Mouse (Mus musculus) spleen, adult 2 months (tissue): Measurements from ENCODE around the gene Krt4. TPM values are rescaled to one million over a fixed set of nuclear protein-coding genes. Genes with fewer than 3 reads are reported as not detected.

ENCODE experiments used
- DNase-seq, 2 experiments: peaks; one replicate each; pipeline versions ENCODE4 v3.0.0 to v3.0.0-alpha.2; 2012 to 2021; ENCODE audit warnings: low spot score in 2 of 2, low read depth in 1 of 2
- H3K27ac ChIP-seq: fragments of 200-500 bp; 2 replicates; pipeline ENCODE4 v1.5.1; 2012; ENCODE audit warnings: low read length, inconsistent platforms; ENCODE audit not compliant: insufficient read depth
- H3K27me3 ChIP-seq: fragments of 200-500 bp; 2 replicates; pipeline ENCODE4 v1.6.1; 2012; ENCODE audit warnings: mild to moderate bottlenecking, moderate library complexity, low read length, inconsistent platforms; ENCODE audit not compliant: control insufficient read depth, insufficient read depth
- H3K36me3 ChIP-seq: fragments of 200-500 bp; 2 replicates; pipeline ENCODE4 v1.6.1; 2012; ENCODE audit warnings: mild to moderate bottlenecking, low read length, inconsistent platforms; ENCODE audit not compliant: control insufficient read depth, insufficient read depth
- H3K4me1 ChIP-seq: fragments of 200-500 bp; 2 replicates; pipeline ENCODE4 v1.6.1; 2011; ENCODE audit warnings: inconsistent platforms; ENCODE audit not compliant: control insufficient read depth, insufficient read depth, insufficient read length
- H3K4me3 ChIP-seq: fragments of 200-500 bp; 2 replicates; pipeline ENCODE4 v1.5.1; 2011; ENCODE audit warnings: mild to moderate bottlenecking, inconsistent platforms; ENCODE audit not compliant: insufficient read depth, insufficient read length; ENCODE audit errors: extremely low read depth
- CTCF ChIP-seq: fragments of 200-500 bp; IDR thresholded peaks from 2 replicates; pipeline ENCODE4 v1.5.1; 2011; ENCODE audit warnings: mild to moderate bottlenecking, inconsistent platforms; ENCODE audit not compliant: insufficient read depth, insufficient read length, insufficient replicate concordance; ENCODE audit errors: extremely low read depth
- POLR2A ChIP-seq: fragments of 200-500 bp; IDR thresholded peaks from 2 replicates; pipeline ENCODE4 v1.6.1; 2011; ENCODE audit warnings: low read depth, low read length, inconsistent platforms
- WGBS: fragments of 180-500 bp; shearing (Covaris S2); methylation state at CpG from one replicate; pipeline ENCODE4 v1.1.7; 2018; 5-methylcytosine and 5-hydroxymethylcytosine counted together
- polyA plus RNA-seq: library from polyadenylated mRNA; depleted of rRNA; stranded (reverse); fragments of >200 nt; gene quantifications from 2 replicates; pipeline ENCODE4 v1.2.3, GENCODE M21; 2012

Krt4 gene
- polyA plus RNA-seq, 1 experiment, result not detected

DNA sequence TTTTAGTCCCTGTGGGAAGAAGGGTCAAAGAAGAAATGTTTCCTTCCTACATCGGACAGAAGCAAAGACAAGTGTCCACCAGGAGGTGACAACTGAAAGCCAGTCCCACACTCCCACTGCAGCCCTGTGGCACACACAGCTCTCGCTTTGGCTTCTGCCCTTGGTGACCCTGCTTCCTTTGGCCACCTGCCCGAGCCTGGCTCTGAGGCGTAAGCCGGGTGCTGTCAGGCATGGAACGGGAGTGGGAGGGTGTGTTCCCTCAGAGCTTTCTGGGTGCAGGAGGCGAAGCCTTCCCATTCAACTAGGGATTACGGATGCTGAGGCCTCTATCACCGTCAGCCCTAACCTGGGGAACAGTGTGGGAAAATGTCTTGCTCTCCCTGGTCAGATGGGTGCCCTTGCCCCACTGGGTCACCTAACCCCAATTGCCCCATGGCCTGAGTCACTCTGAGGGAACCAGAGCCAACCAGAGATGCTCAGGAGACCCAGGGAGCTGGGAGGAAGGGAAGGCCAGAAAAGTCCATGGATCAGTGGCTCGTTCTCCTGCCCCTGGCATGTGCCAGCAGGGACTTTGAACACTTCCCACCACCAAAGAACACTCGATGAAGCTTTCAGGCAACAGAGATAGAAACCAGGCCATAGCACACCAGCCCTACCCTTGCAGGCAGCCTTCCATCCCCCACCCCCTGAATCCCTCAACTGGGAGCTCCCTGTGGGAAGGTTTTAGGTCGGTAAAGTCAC, 3.0 kb upstream of the Krt4 start:
- DNase-seq, result no peak
- TF ChIP-seq POLR2A (no peak), CTCF (no peak)
- Histone ChIP-seq H3K4me3 (no peak overlapping the region), H3K27ac (no peak overlapping the region), H3K36me3 (no peaks in the 10 kb centered on the region), H3K27me3 (peaks cover 1% of the 10 kb centered on the region; the same call in 1 of the 2 replicates), H3K4me1 (no peaks in the 10 kb centered on the region)
- WGBS, result 81% methylated on average over 12 of the region's 12 CpGs

DNA sequence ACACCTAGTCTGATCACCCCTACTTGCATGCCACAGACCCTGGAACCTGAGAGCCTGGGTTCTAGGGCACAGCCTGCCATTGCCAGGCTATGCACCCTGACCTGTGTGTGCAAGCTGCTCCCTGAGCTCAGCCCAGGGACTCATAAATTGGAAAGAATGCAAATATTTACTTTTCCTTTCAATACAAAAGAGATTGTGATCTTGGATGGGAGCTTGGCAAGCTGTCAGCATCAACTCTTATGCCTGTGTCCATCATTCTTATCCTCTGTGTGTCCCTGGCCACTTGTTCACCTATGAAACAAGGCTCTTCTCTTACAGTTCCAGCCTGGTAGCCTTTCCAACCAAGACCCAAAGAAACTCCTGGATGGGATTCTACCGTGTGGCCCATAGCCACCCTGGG, 506 bp upstream of the Krt4 start:
- H3K36me3 ChIP-seq, result no peaks in the 10 kb centered on the region
- H3K4me3 ChIP-seq, result no peak overlapping the region
- no peak for TF ChIP-seq CTCF
- TF ChIP-seq POLR2A, result no peak
- 91% methylated on average over 1 of the region's 1 CpGs for WGBS
- H3K4me1 ChIP-seq, result no peaks in the 10 kb centered on the region
- H3K27ac ChIP-seq, result no peak overlapping the region
- no peak for DNase-seq
- peaks cover 1% of the 10 kb centered on the region; the same call in 1 of the 2 replicates for H3K27me3 ChIP-seq

DNA sequence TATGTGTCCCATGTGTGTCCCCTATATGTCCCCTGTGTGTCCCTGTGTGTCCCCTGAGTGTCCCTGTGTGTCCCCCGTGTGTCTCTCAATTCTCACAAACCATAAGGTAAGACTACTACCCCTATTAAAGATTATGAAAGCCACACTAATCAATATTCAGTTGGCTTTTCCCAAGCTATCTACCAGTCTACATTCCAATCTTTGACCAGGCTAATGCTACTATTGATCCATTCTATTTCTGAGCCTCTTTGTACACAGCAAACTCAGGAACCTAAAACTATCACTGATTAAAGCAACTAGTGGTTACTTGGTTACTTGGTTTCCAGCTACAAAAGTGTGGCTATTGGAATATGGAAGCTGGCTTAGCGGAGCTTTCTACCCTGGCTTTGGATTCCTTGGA, 2.2 kb downstream of the Krt4 start:
- H3K4me1 ChIP-seq, result no peaks in the 10 kb centered on the region
- no peak overlapping the region for H3K27ac ChIP-seq
- WGBS, result 88% methylated on average over 2 of the region's 2 CpGs
- no peak for TF ChIP-seq POLR2A
- no peak for TF ChIP-seq CTCF
- DNase-seq, result no peak
- H3K36me3 ChIP-seq, result no peaks in the 10 kb centered on the region
- no peaks in the 10 kb centered on the region for H3K27me3 ChIP-seq
- no peak overlapping the region for H3K4me3 ChIP-seq

DNA sequence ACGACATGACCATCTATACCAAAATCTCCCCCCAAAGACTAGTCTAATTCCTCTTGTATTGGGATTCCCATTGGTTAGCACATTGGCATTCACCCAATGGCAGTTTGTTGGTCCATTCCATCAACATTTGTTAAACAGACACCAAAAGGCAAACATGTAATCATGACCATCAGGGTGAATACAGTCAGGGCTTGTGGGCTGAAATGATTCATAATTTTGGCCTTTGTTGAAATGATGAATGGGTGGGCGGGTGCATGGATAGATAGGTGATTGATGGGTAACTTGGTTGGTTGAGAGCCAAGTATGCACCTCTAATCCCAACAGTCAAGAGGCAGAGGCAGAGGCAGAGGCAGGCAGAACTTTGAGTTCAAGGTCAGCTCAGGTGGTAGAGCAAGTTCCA, 8.5 kb downstream of the Krt4 start:
- H3K27ac ChIP-seq, result no peak overlapping the region
- 75% methylated on average over 2 of the region's 2 CpGs for WGBS
- TF ChIP-seq POLR2A (no peak), CTCF (no peak)
- H3K36me3 ChIP-seq, result no peaks in the 10 kb centered on the region
- H3K27me3 ChIP-seq, result no peaks in the 10 kb centered on the region
- no peak overlapping the region for H3K4me3 ChIP-seq
- DNase-seq, result no peak
- H3K4me1 ChIP-seq, result no peaks in the 10 kb centered on the region

DNA sequence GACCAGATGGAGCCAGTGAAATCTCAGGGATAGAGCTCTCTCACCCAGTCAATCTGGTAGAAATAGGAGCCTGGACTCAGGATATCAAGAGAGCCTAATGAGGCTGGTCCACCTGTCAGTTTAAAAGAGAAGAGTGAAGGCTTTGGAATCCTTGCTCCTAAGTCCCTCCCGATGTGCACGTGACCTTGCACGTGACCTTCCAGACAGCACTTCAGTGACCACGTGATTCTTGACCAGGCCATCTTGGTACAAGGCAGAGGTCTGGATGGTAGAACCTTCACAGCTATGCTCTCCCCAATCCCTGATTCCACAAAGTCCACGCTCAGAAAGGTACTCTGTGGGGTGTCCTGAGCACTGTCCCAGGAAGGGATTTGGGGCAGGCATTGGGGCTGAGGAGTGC, 19.7 kb downstream of the Krt4 start:
- no peak overlapping the region for H3K27ac ChIP-seq
- no peaks in the 10 kb centered on the region for H3K4me1 ChIP-seq
- DNase-seq, result no peak
- no peaks in the 10 kb centered on the region for H3K27me3 ChIP-seq
- no peaks in the 10 kb centered on the region for H3K36me3 ChIP-seq
- no peak for TF ChIP-seq CTCF
- TF ChIP-seq POLR2A, result no peak
- no peak overlapping the region for H3K4me3 ChIP-seq
- WGBS, result 88% methylated on average over 5 of the region's 5 CpGs

DNA sequence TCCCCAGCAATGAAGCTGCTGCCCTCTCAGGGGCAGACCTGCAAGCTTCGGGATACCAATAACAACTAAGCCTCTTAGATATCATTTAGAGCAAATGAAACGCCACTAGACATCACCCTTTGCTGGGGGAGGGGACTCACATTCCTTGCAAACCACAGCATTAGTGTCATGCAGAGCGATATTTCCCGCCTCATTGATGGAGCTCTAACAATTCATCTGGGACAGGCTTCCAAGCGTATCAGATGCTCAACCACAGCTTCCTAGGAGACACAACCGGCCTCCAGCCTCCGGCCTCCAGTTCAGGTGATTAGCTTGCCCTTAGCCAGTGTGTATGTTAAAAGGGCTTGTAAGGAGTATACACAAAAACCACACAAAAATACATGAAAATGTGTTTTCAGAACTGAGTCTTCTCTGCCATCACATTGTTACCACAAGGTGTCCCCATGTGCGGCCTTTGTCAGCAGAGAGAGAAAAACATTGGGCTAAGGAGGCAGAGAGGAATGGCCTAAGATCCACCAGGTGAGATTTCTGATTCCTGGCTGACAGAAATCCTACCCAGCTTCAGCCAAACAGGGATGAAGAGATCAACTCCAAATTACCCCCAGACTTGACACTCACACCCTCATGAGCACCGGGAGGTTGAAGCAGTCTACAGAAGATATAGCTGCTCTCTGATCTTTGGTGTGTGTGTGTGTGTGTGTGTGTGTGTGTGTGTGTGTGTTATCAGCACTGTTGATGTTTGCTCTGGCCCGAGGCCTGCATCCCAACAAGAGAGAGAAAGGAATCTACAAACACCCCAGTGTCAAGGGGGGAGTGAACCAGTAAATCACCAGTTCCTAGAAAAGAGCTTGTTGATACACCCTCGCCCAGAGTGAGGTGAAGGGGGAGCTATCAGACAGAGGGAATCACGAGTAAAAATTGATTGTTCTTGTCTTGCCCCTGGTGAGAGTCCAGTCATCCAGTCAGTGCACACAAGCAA, 22.1 kb downstream of the Krt4 start:
- Histone ChIP-seq H3K27me3 (no peaks in the 10 kb centered on the region), H3K27ac (no peak overlapping the region), H3K4me3 (no peak overlapping the region), H3K4me1 (no peaks in the 10 kb centered on the region), H3K36me3 (no peaks in the 10 kb centered on the region)
- TF ChIP-seq CTCF (no peak), POLR2A (no peak)
- WGBS, result 68% methylated on average over 12 of the region's 12 CpGs
- no peak for DNase-seq
